Mouse (Mus musculus): ENCODE results near the gene Stpg3. TPM values are rescaled to one million over a fixed set of nuclear protein-coding genes. Genes with fewer than 3 reads are reported as not detected.
"Not testable (repeated sequence)": the region's sequence is repeated elsewhere in the genome, so short reads cannot be mapped to it uniquely, and the experiment has no call there.

Gene Stpg3
- 0.08 and 1.5 TPM in 2 replicates for polyA plus RNA-seq (2012; ENCODE audit: insufficient read depth, low replicate concordance)

GRCm38 (mm10) chr2:25214444-25214843 is at the start of gene Stpg3:
Gene Stpg3 (minus strand): TSS chr2:25214637.
- Histone ChIP-seq H3K27me3 (replicated peaks) (peaks cover 7% of the 10 kb centered on the region), H3K9me3 (0 out of 2 replicates have a peak, but pooled peaks cover 4% of the 10 kb centered on the region), H3K4me3 (replicated peaks) (peak within 1 kb of the TSS; percentile 29)

DNA sequence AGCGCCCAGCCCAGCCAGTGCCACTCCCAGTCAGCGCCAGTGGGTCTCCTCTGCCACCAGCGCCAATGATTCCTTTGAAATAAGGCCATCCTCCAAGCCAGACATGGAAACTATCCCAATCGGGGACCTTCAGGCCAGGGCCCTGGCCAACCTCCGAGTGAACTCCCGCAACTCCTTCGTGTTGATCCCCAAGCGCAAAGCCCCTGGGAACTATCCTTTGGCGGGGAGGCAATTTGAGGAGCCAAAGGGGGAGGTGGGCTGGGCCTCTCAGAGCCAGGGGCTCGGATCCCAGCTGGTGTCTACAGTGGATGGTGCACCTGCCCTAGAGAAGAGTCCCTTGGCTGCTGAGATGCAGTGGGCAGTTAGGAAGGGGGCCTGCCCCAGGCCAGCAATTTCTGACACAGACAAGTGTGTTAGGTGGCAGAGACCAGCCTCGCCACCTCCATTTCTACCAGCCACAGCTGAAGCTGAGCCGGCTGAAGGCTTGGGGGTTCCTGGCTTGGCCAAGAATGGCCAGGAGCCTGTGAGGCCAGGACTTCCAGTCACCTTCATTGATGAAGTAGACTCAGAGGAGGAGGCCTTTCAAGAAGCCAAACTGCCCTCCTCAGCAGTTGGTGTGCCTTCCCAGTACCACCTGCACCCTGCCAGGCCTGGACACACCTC is 49.3 kb upstream of the Stpg3 start:
- Histone ChIP-seq H3K27me3 (replicated peaks) (no peaks in the 10 kb centered on the region), H3K4me1 (peaks cover 72% of the 10 kb centered on the region)
- TF ChIP-seq FLI1 (IDR thresholded peaks at IDR 0.05; ENCODE audit: low read length) = no peak
- no peak for TF ChIP-seq GATA1 (IDR thresholded peaks at IDR 0.05; ENCODE audit: borderline replicate concordance, low read length)

More at GRCm38 (mm10) chr2:25214444-25214843, at the start of gene Stpg3:
- peaks cover 60% of the 10 kb centered on the region for H3K4me1 ChIP-seq
- TF ChIP-seq FLI1 (IDR thresholded peaks at IDR 0.05; ENCODE audit: low read length) (no peak), GATA1 (IDR thresholded peaks at IDR 0.05; ENCODE audit: borderline replicate concordance, low read length) (no peak)
- H3K36me3 ChIP-seq (replicated peaks; ENCODE audit: low read length) = peaks cover 12% of the 10 kb centered on the region

GRCm38 (mm10) chr2:25262795-25263622 is 48.6 kb upstream of the Stpg3 start:
- peaks cover 71% of the 10 kb centered on the region for H3K4me1 ChIP-seq
- H3K4me3 ChIP-seq (replicated peaks) = peak overlapping the region; percentile 96
- no peaks in the 10 kb centered on the region for H3K27me3 ChIP-seq (replicated peaks)
- TF ChIP-seq FLI1 (IDR thresholded peaks at IDR 0.05; ENCODE audit: low read length) (no peak), GATA1 (IDR thresholded peaks at IDR 0.05; ENCODE audit: borderline replicate concordance, low read length) (no peak)
- no peaks in the 10 kb centered on the region for H3K9me3 ChIP-seq
- H3K36me3 ChIP-seq (replicated peaks; ENCODE audit: low read length) = peaks cover 27% of the 10 kb centered on the region

More for the DNA sequence above, 49.3 kb upstream of the Stpg3 start:
- H3K9me3 ChIP-seq = no peaks in the 10 kb centered on the region
- peaks cover 35% of the 10 kb centered on the region for H3K36me3 ChIP-seq (replicated peaks; ENCODE audit: low read length)
- H3K4me3 ChIP-seq (replicated peaks) = peak overlapping the region; percentile 96

GRCm38 (mm10) chr2:25262291-25262767 is 47.9 kb upstream of the Stpg3 start, which contains the start of gene Tprn:
Gene Tprn (plus strand): TSS chr2:25262618.
- H3K27me3 ChIP-seq (replicated peaks) = no peaks in the 10 kb centered on the region
- H3K36me3 ChIP-seq (replicated peaks; ENCODE audit: low read length) = peaks cover 20% of the 10 kb centered on the region
- peak within 1 kb of the TSS; percentile 96 for H3K4me3 ChIP-seq (replicated peaks)
- peaks cover 69% of the 10 kb centered on the region for H3K4me1 ChIP-seq
- H3K9me3 ChIP-seq = no peaks in the 10 kb centered on the region
- TF ChIP-seq FLI1 (IDR thresholded peaks at IDR 0.05; ENCODE audit: low read length) = no peak
- TF ChIP-seq GATA1 (IDR thresholded peaks at IDR 0.05; ENCODE audit: borderline replicate concordance, low read length) = no peak

DNA sequence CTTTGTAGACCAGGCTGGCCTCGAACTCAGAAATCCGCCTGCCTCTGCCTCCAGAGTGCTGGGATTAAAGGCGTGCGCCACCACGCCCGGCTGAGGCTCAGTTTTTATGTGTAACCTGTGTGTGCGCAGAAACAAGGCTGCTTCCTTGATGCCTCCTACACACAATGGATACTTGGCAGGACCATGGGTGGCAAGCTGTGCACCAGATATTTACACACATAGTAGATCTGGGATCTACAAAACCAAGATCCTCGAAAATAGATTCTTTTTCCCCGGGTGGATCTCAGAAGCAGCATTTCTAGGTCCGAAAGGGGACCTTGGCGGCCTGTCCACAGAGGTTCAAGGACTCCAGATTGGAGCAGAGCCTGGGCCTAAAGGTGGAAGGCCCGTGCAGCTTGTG is 47.4 kb upstream of the Stpg3 start:
- Histone ChIP-seq H3K4me3 (replicated peaks) (peak overlapping the region; percentile 96), H3K27me3 (replicated peaks) (no peaks in the 10 kb centered on the region), H3K9me3 (no peaks in the 10 kb centered on the region), H3K36me3 (replicated peaks; ENCODE audit: low read length) (peaks cover 16% of the 10 kb centered on the region), H3K4me1 (peaks cover 68% of the 10 kb centered on the region)
- no peak for TF ChIP-seq FLI1 (IDR thresholded peaks at IDR 0.05; ENCODE audit: low read length)
- TF ChIP-seq GATA1 (IDR thresholded peaks at IDR 0.05; ENCODE audit: borderline replicate concordance, low read length) = no peak

- peaks cover 59% of the 10 kb centered on the region for H3K4me1 ChIP-seq
- no peaks in the 10 kb centered on the region for H3K9me3 ChIP-seq
- H3K36me3 ChIP-seq (replicated peaks; ENCODE audit: low read length) = peaks cover 3% of the 10 kb centered on the region
- no peak overlapping the region for H3K4me3 ChIP-seq (replicated peaks)
- no peaks in the 10 kb centered on the region for H3K27me3 ChIP-seq (replicated peaks)
- no peak for TF ChIP-seq GATA1 (IDR thresholded peaks at IDR 0.05; ENCODE audit: borderline replicate concordance, low read length)
- no peak for TF ChIP-seq FLI1 (IDR thresholded peaks at IDR 0.05; ENCODE audit: low read length)
Measured at GRCm38 (mm10) chr2:25258887-25259286, 44.5 kb upstream of the Stpg3 start.

GRCm38 (mm10) chr2:25257250-25257649 is 42.8 kb upstream of the Stpg3 start:
- not testable (repeated sequence) for H3K9me3 ChIP-seq; H3K27me3 ChIP-seq (replicated peaks)
- Histone ChIP-seq H3K4me1 (peaks cover 57% of the 10 kb centered on the region), H3K4me3 (replicated peaks) (peak overlapping the region; percentile 85), H3K36me3 (replicated peaks; ENCODE audit: low read length) (peaks cover 17% of the 10 kb centered on the region)

DNA sequence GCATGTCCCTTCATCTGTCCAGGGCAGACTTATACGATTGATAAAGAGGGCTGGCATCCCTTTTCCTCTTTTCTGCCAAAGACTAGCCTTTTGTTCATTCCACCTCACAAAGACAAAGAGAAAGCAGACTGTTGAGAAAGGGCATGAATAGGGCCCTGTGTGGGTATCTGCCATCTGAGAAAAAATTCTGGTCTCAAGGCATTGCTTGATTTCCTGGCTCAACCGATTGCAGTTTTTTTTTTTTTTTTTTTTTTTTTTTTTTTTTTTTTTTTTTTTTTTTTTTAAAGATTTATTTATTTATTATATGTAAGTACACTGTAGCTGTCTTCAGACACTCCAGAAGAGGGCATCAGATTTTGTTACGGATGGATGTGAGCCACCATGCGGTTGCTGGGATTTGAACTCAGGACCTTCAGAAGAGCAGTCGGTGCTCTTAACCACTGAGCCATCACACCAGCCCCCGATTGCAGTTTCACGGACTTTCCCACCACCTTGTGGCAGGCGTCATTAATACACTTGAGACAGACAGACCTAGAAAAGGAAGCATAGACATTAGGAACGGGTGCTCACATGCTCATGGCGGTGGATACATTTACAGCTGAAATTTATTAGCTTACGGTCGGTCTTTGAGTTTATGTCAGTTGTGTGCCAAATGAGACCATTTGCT is 42.1 kb upstream of the Stpg3 start:
- Histone ChIP-seq H3K4me1 (peaks cover 53% of the 10 kb centered on the region), H3K36me3 (replicated peaks; ENCODE audit: low read length) (peaks cover 24% of the 10 kb centered on the region), H3K4me3 (replicated peaks) (peak overlapping the region; percentile 91)
- not testable (repeated sequence) for H3K27me3 ChIP-seq (replicated peaks); H3K9me3 ChIP-seq

DNA sequence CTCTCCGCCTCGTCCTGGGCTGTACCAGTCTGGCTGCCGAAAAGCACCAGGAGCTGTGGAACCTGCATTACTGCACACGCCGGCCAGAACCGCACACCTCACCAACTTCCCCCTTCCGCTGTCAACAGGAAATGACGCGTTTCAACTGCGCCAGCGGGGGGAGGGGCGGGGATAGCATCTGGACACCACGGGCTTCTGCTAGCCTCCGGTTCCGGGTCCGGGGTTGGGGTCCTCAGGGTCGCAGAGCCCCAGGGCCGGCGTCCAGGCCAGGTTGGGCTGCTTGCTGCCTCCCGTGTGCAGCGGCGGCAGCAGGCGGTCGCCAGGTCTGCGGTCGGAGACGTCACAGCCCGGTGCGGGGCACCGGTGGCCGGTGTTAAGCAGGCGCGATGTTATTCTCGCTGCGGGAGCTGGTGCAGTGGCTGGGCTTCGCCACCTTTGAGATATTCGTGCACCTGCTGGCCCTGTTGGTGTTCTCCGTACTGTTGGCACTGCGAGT is 40.9 kb upstream of the Stpg3 start, which contains the start of gene Tmem203:
Gene Tmem203 (plus strand): TSS at position 156 of the 496 bp plus-strand sequence.
- TF ChIP-seq GATA1 (IDR thresholded peaks at IDR 0.05; ENCODE audit: borderline replicate concordance, low read length) (no peak), FLI1 (IDR thresholded peaks at IDR 0.05; ENCODE audit: low read length) (peak; percentile 63; the same call in 1 of the 2 replicates)
- Histone ChIP-seq H3K27me3 (replicated peaks) (no peaks in the 10 kb centered on the region), H3K36me3 (replicated peaks; ENCODE audit: low read length) (peaks cover 36% of the 10 kb centered on the region), H3K4me1 (peaks cover 53% of the 10 kb centered on the region), H3K9me3 (no peaks in the 10 kb centered on the region), H3K4me3 (replicated peaks) (peak within 1 kb of the TSS; percentile 91)

All from megakaryocyte, embryonic 14.5 days (primary cell).